In genomic region chr14:28426610-28427009, GRCm38 (mm10) we compare ENCODE assay signal across 23 mouse cellular contexts.
DNase-seq lines count a peak whose midpoint lies in the region; ATAC-seq and TF ChIP-seq lines count a peak whose summit lies in the region.
"Had no signal": no experiment of that assay in that cellular context is flagged by ENCODE, and none has a peak within 500 bp of the region (broad histone marks: within the 10 kb centered on the region; RNA-seq: fewer than 3 reads in every experiment).

No protein-coding gene starts in this region.

- peaks cover 8% of the 10 kb centered on the region; the same call in 1 of the 2 replicates for H3K4me1 ChIP-seq in lung, embryonic 15.5 days
- H3K4me1 ChIP-seq in lung, adult 2 months (ENCODE audit: control insufficient read depth, insufficient read depth, low read length), result no peaks in the 10 kb centered on the region
- no peaks in the 10 kb centered on the region for H3K4me1 ChIP-seq in midbrain, embryonic 11.5 days (ENCODE audit: control insufficient read depth, insufficient read depth, low read length)
- H3K4me1 ChIP-seq in midbrain, embryonic 15.5 days, result no peaks in the 10 kb centered on the region
- H3K4me1 ChIP-seq: forebrain, embryonic 12.5 days; forebrain, embryonic 15.5 days; hindbrain, embryonic 12.5 days; hindbrain, embryonic 15.5 days had no signal

- no peak overlapping the region for H3K9ac ChIP-seq in lung, embryonic 15.5 days
- H3K9ac ChIP-seq in midbrain, embryonic 11.5 days (ENCODE audit: low read length), result no peak overlapping the region
- no peak overlapping the region for H3K9ac ChIP-seq in midbrain, embryonic 15.5 days
- H3K9ac ChIP-seq: embryonic facial prominence, embryonic 12.5 days; embryonic facial prominence, embryonic 15.5 days; forebrain, embryonic 12.5 days; forebrain, embryonic 15.5 days; hindbrain, embryonic 12.5 days; hindbrain, embryonic 15.5 days had no signal

- 18% methylated on average over 2 of the region's 2 CpGs for WGBS in lung, embryonic 15.5 days
- WGBS in lung, adult 2 months, result 42% methylated on average over 2 of the region's 2 CpGs
- WGBS in midbrain, embryonic 11.5 days, result 84% methylated on average over 2 of the region's 2 CpGs
- 89% methylated on average over 2 of the region's 2 CpGs for WGBS in midbrain, embryonic 15.5 days

- TF ChIP-seq CTCF in lung, adult 2 months (IDR thresholded peaks at IDR 0.05; ENCODE audit: insufficient read depth, low read length), result no peak

- no peaks in the 10 kb centered on the region for H3K9me3 ChIP-seq in lung, embryonic 15.5 days
- H3K9me3 ChIP-seq in midbrain, embryonic 11.5 days (ENCODE audit: control insufficient read depth, low read length), result no peaks in the 10 kb centered on the region
- no peaks in the 10 kb centered on the region for H3K9me3 ChIP-seq in midbrain, embryonic 15.5 days
- H3K9me3 ChIP-seq: embryonic facial prominence, embryonic 12.5 days; embryonic facial prominence, embryonic 15.5 days; forebrain, embryonic 12.5 days; forebrain, embryonic 15.5 days; hindbrain, embryonic 12.5 days; hindbrain, embryonic 15.5 days had no signal

- no peak overlapping the region for H3K27ac ChIP-seq in lung, embryonic 15.5 days
- H3K27ac ChIP-seq in midbrain, embryonic 11.5 days (ENCODE audit: low read depth, low read length), result no peak overlapping the region
- H3K27ac ChIP-seq in midbrain, embryonic 15.5 days, result no peak overlapping the region
- H3K27ac ChIP-seq: embryonic facial prominence, embryonic 12.5 days; embryonic facial prominence, embryonic 15.5 days; forebrain, embryonic 12.5 days; forebrain, embryonic 15.5 days; gastrocnemius, adult 2 months; hindbrain, embryonic 12.5 days; hindbrain, embryonic 15.5 days had no signal

- peak; percentile 35; the same call in 1 of the 2 replicates for ATAC-seq in lung, embryonic 15.5 days (ENCODE audit: borderline replicate concordance, extremely low read depth, low FRiP score, low TSS enrichment)
- no peak for ATAC-seq in midbrain, embryonic 11.5 days (ENCODE audit: low FRiP score)
- no peak for ATAC-seq in midbrain, embryonic 15.5 days (replicated peaks)
- ATAC-seq: CD4-positive, CD25-positive, alpha-beta regulatory T cell, adult 4 months; forebrain, embryonic 15.5 days had no signal

- DNase-seq in kidney, adult 9 months, result peak; percentile 43
- no peak for DNase-seq in kidney, postnatal 25 days
- no peak for DNase-seq in lung, adult 2 months
- peak; percentile 69 for DNase-seq in midbrain, embryonic 11.5 days (ENCODE audit: low spot score, missing footprints)
- no peak for DNase-seq in cerebellum, postnatal 14 days
- DNase-seq: adrenal gland, adult 2 months; adrenal gland, postnatal 14 days; cerebellum, adult 11-12 months; cerebellum, adult 8-10 months; cerebellum, postnatal 10 days; gastrocnemius, adult 2 months; gastrocnemius, postnatal 14 days had no signal

- TF ChIP-seq POLR2A in lung, adult 2 months (IDR thresholded peaks at IDR 0.05; ENCODE audit: borderline replicate concordance, extremely low read depth, low read depth, low read length), result no peak

- H3K4me3 ChIP-seq in lung, embryonic 15.5 days, result no peak overlapping the region
- H3K4me3 ChIP-seq in lung, adult 2 months (replicated peaks; ENCODE audit: extremely low read depth, low read depth, low read length), result no peak overlapping the region
- H3K4me3 ChIP-seq in midbrain, embryonic 11.5 days (ENCODE audit: low read depth, low read length), result no peak overlapping the region
- H3K4me3 ChIP-seq in midbrain, embryonic 15.5 days, result no peak overlapping the region
- H3K4me3 ChIP-seq: embryonic facial prominence, embryonic 12.5 days; embryonic facial prominence, embryonic 15.5 days; erythroblast, embryonic 14.5 days; forebrain, embryonic 12.5 days; forebrain, embryonic 15.5 days; gastrocnemius, adult 2 months; hindbrain, embryonic 12.5 days; hindbrain, embryonic 15.5 days had no signal

- no peaks in the 10 kb centered on the region for H3K36me3 ChIP-seq in lung, embryonic 15.5 days
- no peaks in the 10 kb centered on the region for H3K36me3 ChIP-seq in midbrain, embryonic 11.5 days (ENCODE audit: control insufficient read depth, insufficient read depth, low read length)
- no peaks in the 10 kb centered on the region for H3K36me3 ChIP-seq in midbrain, embryonic 15.5 days (replicated peaks)
- H3K36me3 ChIP-seq: embryonic facial prominence, embryonic 12.5 days; embryonic facial prominence, embryonic 15.5 days; forebrain, embryonic 12.5 days; forebrain, embryonic 15.5 days; hindbrain, embryonic 12.5 days; hindbrain, embryonic 15.5 days had no signal

- H3K4me2 ChIP-seq in lung, embryonic 15.5 days, result no peak overlapping the region
- H3K4me2 ChIP-seq in midbrain, embryonic 11.5 days, result no peak overlapping the region
- no peak overlapping the region for H3K4me2 ChIP-seq in midbrain, embryonic 15.5 days
- H3K4me2 ChIP-seq: embryonic facial prominence, embryonic 12.5 days; embryonic facial prominence, embryonic 15.5 days; forebrain, embryonic 12.5 days; forebrain, embryonic 15.5 days; heart, embryonic 11.5 days; hindbrain, embryonic 12.5 days; hindbrain, embryonic 15.5 days had no signal

- H3K27me3 ChIP-seq in lung, embryonic 15.5 days, result no peaks in the 10 kb centered on the region; the same call in 1 of the 2 replicates
- H3K27me3 ChIP-seq in midbrain, embryonic 11.5 days (ENCODE audit: control insufficient read depth, insufficient read depth, low read length), result no peaks in the 10 kb centered on the region
- H3K27me3 ChIP-seq in midbrain, embryonic 15.5 days (replicated peaks), result no peaks in the 10 kb centered on the region
- H3K27me3 ChIP-seq: embryonic facial prominence, embryonic 12.5 days; embryonic facial prominence, embryonic 15.5 days; forebrain, embryonic 12.5 days; forebrain, embryonic 15.5 days; hindbrain, embryonic 12.5 days had no signal

Comparison
In these comparisons a context has a peak if more than half of its experiments do, and no peak if none do; other contexts are left out.
1. DNase-seq: peak in kidney, adult 9 months (single experiment) and midbrain, embryonic 11.5 days (single experiment); none in kidney, postnatal 25 days (0 of 2), lung, adult 2 months (single experiment) and cerebellum, postnatal 14 days (0 of 2).